Mouse (Mus musculus): ENCODE measurements around the gene Fn3krp. TPM values are rescaled to one million over a fixed set of nuclear protein-coding genes. Genes with fewer than 3 reads are reported as not detected.

The Fn3krp gene
- total RNA-seq, 2 experiments from 2014 or later = 3.2 to 3.6 TPM

GRCm38 (mm10) chr11:121439686-121440292 lies 18.6 kb downstream of the Fn3krp start:
- intact Hi-C loops (cut with DNase I) = no loop called here
- no peak for DNase-seq

- DNase-seq = no peak
- intact Hi-C loops (cut with DNase I) = no loop called here
Observed at GRCm38 (mm10) chr11:121441653-121442052, 20.5 kb downstream of the Fn3krp start.

DNA sequence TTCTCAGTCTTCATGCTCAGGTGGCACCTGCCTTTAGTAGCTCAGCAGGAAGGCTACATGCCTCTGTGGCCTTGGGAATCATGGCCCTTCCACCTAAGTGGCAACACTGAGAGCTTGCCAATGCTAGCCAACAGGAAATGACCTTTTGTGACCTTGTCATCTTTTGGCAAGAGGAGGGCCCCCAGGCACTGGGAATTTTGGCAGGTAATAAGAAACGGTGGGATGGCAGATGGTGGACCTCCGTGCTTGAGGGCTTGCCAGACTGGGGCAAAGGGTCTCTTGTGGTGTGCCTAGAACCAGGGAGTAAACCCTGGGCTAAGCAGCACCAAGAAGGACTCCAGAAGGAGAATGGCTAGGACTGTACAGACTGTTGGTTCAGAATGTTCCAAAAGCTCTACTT lies 20.9 kb downstream of the Fn3krp start:
- DNase-seq = no peak
- intact Hi-C loops (cut with DNase I) = no loop called here

GRCm38 (mm10) chr11:121451216-121451726 lies 30.1 kb downstream of the Fn3krp start:
- intact Hi-C loops (cut with DNase I) = no loop called here

GRCm38 (mm10) chr11:121451753-121452635 lies 30.8 kb downstream of the Fn3krp start, which contains the start of gene Tbcd:
Tbcd (plus strand) TSS chr11:121451949.
- intact Hi-C loops (cut with DNase I) = no loop called here
- peak; percentile 91 to 95 for DNase-seq

More at GRCm38 (mm10) chr11:121451216-121451726, 30.1 kb downstream of the Fn3krp start:
- no peak for DNase-seq

GRCm38 (mm10) chr11:121457874-121458273 lies 36.7 kb downstream of the Fn3krp start:
- no peak for DNase-seq
- intact Hi-C loops (cut with DNase I) = no loop called here

- intact Hi-C loops (cut with DNase I) = no loop called here
- no peak for DNase-seq
Observed at GRCm38 (mm10) chr11:121467408-121467807, 46.2 kb downstream of the Fn3krp start.

DNA sequence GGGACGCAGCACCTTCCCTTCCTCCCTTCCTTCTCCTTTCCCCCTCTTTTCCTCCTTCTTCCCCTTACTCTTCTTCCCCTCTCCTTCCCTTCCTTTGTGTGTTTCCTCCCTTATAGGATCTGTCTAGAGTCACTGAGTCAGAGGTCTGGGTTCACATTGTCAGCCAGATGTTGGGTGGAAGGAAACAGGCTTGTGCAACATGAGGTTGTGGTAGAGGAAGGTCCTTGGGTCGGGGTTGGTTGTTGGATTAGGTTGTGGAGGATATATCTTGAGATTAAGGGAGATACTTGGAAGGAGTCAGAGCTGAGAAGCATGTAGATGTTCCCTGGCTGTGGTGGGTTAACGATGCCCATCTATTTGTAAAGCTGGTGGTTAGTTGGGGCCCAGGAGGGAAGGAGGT lies 53.6 kb downstream of the Fn3krp start:
- DNase-seq = no peak
- intact Hi-C loops (cut with DNase I) = loop anchor here (1.0 kb wide), 1 partner anchor 333 kb away; no protein-coding TSS in a partner anchor

GRCm38 (mm10) chr11:121475699-121476415 lies 54.7 kb downstream of the Fn3krp start:
- DNase-seq = peak; percentile 55 to 64
- intact Hi-C loops (cut with DNase I) = loop anchor here (1.0 kb wide), 1 partner anchor 332 kb away; no protein-coding TSS in a partner anchor

DNA sequence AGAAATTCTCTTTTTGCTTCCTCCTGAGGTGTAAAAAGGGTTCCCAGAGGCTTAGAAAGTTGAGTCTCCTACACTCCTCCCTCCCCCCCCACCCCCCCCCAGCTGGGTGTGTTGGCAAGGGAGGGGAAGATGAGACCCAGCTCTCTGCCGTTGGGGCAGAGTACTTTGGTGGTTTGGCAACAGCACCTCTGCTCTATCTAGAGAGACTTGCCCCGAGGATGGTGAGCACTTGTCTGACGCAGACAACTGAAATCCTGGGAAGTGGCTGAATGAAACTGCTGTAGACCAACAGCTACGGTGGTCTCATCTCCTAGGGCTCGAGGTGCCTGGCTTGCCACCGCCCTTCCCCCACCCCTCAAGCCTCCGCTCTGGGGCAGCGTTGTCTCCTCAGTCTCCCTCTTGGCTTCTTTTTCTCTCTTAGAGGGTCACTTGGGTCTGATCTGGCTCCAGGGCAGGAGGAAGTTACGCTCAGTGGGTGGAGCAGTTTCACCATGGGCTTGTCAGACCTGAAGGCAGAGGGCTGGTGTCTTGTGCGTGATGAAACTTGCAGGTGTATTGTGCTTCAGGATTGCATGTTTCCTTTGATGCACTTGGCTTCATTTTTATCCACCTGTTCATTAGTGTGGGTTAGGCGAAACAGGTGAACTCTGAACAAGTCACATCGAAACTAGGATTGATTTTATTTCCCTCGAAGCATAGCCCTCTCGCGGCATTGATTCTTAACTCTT lies 58.4 kb downstream of the Fn3krp start:
- intact Hi-C loops (cut with DNase I) = no loop called here
- no peak for DNase-seq

Small RNA genes within 50 kb of the gene (microRNA-seq; reads per million reads assigned to microRNA genes)
- gene Mir7236 = 0 to 0.36 reads per million in 2 experiments

Other genes with a start within 250 kb of the Fn3krp start
- gene Hexdc, start 217.0 kb upstream of the Fn3krp start, total RNA-seq (2021) = 1 to 10 TPM; 6.8 to 7.5 TPM
- 10 to 100 TPM; 11.0 to 12.0 TPM for gene Ogfod3, start 216.7 kb upstream of the Fn3krp start, total RNA-seq (2021)
- 1 to 10 TPM; 2.5 to 2.7 TPM for gene Cybc1, start 192.1 kb upstream of the Fn3krp start, total RNA-seq (2021)
- gene Narf, start 184.1 kb upstream of the Fn3krp start, total RNA-seq (2021) = 100 to 1,000 TPM in 1 of 2 experiments, 10 to 100 TPM in 1; 94.7 to 102 TPM
- 10 to 100 TPM; 24.6 to 24.9 TPM for gene Foxk2, start 161.4 kb upstream of the Fn3krp start, total RNA-seq (2021)
- gene Wdr45b, start 67.0 kb upstream of the Fn3krp start, total RNA-seq (2021) = 10 to 100 TPM; 16.5 to 17.9 TPM
- 10 to 100 TPM in 1 of 2 experiments, 1 to 10 TPM in 1; 6.0 to 16.3 TPM for gene Rab40b, start 33.1 kb upstream of the Fn3krp start, total RNA-seq (2021)
- 10 to 100 TPM; 14.4 to 17.6 TPM for gene Fn3k, start 13.5 kb downstream of the Fn3krp start, total RNA-seq (2021)
- 10 to 100 TPM; 12.5 to 12.7 TPM for gene Tbcd, start 30.5 kb downstream of the Fn3krp start, total RNA-seq (2021)
- under 1 TPM; 0.20 to 0.35 TPM for gene Zfp750, start 97.9 kb downstream of the Fn3krp start, total RNA-seq (2021)